Mouse (Mus musculus): ENCODE data around the gene Awat2.

- TF ChIP-seq POLR2A (IDR thresholded peaks at IDR 0.05; ENCODE audit: insufficient read depth, low read depth, low read length): no peak
- no peak for TF ChIP-seq CTCF (IDR thresholded peaks at IDR 0.05; ENCODE audit: insufficient read depth, low read depth, low read length)
Observed at GRCm38 (mm10) chrX:100395026-100395425, 47.5 kb downstream of the Awat2 start.
